Mouse (Mus musculus): ENCODE data around the gene Hist1h2ag. TPM values are rescaled to one million over a fixed set of nuclear protein-coding genes. Genes with fewer than 3 reads are reported as not detected.
A peak's percentile ranks its signal among the peaks of the same experiment; 100 is the strongest.
"Not testable (repeated sequence)": the region's sequence is repeated elsewhere in the genome, so short reads cannot be mapped to it uniquely, and the experiment has no call there.

The Hist1h2ag gene
- polyA plus RNA-seq, 1 experiment = 21.8 TPM

DNA sequence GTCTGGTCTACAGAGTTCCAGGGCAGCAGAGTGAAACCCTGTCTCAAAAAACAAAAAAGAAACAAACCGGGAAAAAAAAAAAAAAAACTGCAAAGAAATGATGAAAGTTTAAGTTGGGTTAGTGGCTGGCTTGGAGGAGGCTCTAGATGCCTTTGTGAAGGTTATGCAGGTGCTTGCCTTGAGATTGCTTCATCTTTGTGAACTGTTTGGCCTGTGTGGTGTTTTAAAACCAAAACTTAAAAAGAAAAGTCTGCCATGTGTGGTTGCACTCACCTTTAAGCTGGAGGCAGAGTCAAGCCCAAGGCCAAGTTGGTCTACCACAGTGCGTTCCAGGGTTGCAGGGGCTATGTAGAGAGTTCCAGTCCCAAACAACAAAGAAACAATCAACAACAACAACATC is 6.3 kb upstream of the Hist1h2ag start:
- no peaks in the 10 kb centered on the region for H3K36me3 ChIP-seq (ENCODE audit: control insufficient read depth)
- H3K4me3 ChIP-seq (replicated peaks) = no peak overlapping the region
- H3K9me3 ChIP-seq (ENCODE audit: control insufficient read depth, low read length) = no peaks in the 10 kb centered on the region
- TF ChIP-seq GATA1 (IDR thresholded peaks at IDR 0.05; ENCODE audit: low read length) (no peak), TAL1 (IDR thresholded peaks at IDR 0.05; ENCODE audit: low read length) (no peak)
- peaks cover 61% of the 10 kb centered on the region for H3K4me1 ChIP-seq (ENCODE audit: control insufficient read depth)
- 0 out of 2 replicates have a peak, but pooled peaks cover 2% of the 10 kb centered on the region for H3K27me3 ChIP-seq (ENCODE audit: control insufficient read depth)

DNA sequence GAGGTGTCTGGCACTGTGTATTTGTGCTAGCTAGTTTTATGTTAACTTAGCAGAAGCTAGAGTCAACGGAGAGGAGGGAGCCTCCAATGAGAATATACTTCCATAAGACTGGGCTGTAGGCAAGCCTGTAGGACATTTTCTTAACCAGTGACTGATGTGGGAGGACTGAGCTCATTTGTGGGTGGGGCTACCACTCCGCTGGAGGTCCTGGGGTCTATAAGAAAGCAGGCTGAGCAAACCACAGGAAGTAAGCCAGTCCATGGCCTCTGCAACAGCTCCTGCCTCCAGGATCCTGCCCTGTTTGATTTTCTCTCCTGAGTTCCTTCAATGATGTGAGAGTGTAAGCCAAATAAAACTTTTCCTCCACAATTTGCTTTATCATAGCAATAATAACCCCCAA is 2.6 kb upstream of the Hist1h2ag start:
- no peaks in the 10 kb centered on the region for H3K9me3 ChIP-seq (ENCODE audit: control insufficient read depth, low read length)
- H3K27me3 ChIP-seq (ENCODE audit: control insufficient read depth) = no peaks in the 10 kb centered on the region
- peaks cover 67% of the 10 kb centered on the region for H3K4me1 ChIP-seq (ENCODE audit: control insufficient read depth)
- TF ChIP-seq TAL1 (IDR thresholded peaks at IDR 0.05; ENCODE audit: low read length) = no peak
- TF ChIP-seq GATA1 (IDR thresholded peaks at IDR 0.05; ENCODE audit: low read length) = no peak
- peak overlapping the region; percentile 69 for H3K4me3 ChIP-seq (replicated peaks)
- H3K36me3 ChIP-seq (ENCODE audit: control insufficient read depth) = no peaks in the 10 kb centered on the region

DNA sequence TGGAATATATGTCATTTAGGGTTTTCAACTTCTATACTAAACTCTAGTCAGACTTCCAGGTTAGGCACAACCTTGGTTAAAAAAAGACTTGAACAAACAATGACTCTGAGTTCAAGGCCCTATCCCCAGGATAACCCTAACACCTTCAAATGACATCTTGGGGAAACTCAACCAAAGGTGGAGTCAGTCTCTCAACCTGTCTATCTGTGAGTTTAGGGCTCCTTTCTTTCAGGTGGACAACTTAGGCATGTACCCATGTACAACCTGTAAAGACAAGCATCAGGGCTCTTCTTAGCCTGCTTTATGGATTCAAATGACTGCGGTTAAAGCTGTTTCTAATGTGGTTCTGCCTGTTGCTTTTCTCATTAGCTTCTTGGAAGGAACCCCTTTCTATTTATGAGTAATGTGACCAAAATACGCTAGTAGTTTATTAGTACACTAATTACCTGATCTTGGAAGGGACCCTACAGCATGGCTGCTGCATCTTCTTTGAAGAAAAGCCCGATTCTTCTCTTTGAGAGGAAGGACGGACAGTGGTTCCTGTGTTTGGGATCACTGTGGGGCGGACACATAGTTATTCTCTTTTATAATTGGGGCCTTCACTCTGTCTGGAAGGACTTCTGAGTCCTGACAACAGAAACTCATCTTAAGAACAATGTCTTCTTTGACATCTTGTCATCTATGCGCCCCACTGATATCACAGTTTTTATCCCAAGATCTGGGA is 1.9 kb upstream of the Hist1h2ag start:
- Histone ChIP-seq H3K4me1 (ENCODE audit: control insufficient read depth) (peaks cover 67% of the 10 kb centered on the region), H3K4me3 (replicated peaks) (peak overlapping the region; percentile 69), H3K36me3 (ENCODE audit: control insufficient read depth) (no peaks in the 10 kb centered on the region), H3K9me3 (ENCODE audit: control insufficient read depth, low read length) (no peaks in the 10 kb centered on the region), H3K27me3 (ENCODE audit: control insufficient read depth) (no peaks in the 10 kb centered on the region)
- no peak for TF ChIP-seq TAL1 (IDR thresholded peaks at IDR 0.05; ENCODE audit: low read length)
- TF ChIP-seq GATA1 (IDR thresholded peaks at IDR 0.05; ENCODE audit: low read length) = no peak

DNA sequence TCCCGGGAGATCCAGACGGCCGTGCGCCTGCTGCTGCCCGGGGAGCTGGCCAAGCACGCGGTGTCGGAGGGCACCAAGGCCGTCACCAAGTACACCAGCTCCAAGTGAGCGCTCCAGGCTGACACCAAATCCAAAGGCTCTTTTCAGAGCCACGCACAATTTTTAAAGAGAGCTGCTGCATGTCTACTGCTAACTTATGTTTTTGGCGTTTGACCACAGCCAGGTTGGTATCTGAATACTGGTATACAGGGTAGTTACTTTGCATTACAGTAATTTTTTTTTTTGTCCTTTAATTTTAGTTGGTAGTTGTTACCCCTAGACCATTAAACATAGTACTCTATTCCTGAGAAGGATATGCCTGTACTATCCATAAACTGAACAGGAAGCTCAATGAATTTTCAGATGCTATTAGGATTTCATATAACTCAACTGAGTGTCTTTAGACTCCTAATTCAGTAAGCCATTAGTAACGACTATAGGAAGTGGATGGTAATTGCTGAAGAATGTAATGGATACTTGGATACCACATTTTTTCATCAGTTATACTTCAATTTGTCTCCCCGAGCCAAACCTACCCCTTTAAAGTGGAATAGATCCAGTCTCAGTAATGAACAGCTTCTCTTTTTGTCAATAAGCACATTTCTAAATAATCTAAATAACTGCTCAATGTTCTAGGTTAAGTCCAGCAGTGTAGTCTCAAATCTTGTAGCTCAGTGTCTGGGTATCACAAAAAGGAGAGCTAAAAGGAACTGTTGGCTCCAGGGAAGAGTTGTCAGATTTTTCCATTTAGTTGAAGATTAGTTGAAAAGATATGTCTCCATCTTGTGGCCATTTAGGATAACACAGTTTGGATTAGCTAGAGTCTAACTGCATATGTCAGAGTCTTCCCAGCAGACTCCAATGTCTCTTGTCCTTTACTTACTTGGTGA is 1.0 kb upstream of the Hist1h2ag start:
- H3K36me3 ChIP-seq (ENCODE audit: control insufficient read depth) = no peaks in the 10 kb centered on the region
- H3K9me3 ChIP-seq (ENCODE audit: control insufficient read depth, low read length) = no peaks in the 10 kb centered on the region
- no peaks in the 10 kb centered on the region for H3K27me3 ChIP-seq (ENCODE audit: control insufficient read depth)
- TF ChIP-seq TAL1 (IDR thresholded peaks at IDR 0.05; ENCODE audit: low read length) = no peak
- no peak for TF ChIP-seq GATA1 (IDR thresholded peaks at IDR 0.05; ENCODE audit: low read length)
- H3K4me1 ChIP-seq (ENCODE audit: control insufficient read depth) = peaks cover 68% of the 10 kb centered on the region
- peak overlapping the region; percentile 69 for H3K4me3 ChIP-seq (replicated peaks)

DNA sequence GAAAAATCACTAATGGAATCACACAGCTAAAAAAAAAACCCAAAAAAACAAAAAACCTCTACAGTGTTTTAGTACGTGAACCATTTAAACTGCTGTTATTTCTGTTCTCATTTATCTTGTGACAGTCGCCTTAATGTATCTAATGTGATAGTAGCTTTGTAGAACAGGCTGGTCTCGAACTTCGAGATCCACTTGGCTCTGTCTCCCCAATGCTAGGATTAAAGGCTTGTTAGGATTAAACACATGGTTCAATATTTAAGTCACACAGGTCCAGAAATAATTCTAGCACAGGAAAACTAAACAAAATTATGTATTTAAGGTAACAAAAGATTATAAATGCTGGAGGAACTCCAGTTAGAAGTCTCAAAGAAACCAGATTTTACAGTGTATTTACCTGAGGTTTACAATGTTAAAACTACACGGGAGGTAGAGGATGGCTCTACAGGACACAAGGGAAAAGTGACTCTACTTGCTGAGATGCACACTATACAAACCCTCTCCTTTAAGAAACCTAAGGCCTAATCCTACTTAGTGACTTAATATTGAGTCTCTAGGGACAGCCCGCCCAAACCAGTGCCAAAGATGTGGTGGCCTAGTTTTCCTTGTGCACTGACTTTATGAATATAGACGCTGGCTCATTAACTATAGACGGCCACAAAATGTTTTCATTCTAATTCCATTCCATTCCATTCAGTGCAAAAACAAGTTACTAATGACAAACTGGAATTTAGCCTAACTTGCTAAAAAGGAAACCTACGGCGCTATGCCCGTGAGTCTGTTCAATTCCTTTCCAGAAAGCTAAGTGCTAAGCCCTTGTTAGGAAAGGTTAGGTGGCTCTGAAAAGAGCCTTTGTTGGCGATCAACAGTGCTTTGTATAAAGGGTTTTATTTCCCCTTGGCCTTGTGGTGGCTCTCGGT is 835 bp downstream of the Hist1h2ag start:
- no peak for TF ChIP-seq TAL1 (IDR thresholded peaks at IDR 0.05; ENCODE audit: low read length)
- TF ChIP-seq GATA1 (IDR thresholded peaks at IDR 0.05; ENCODE audit: low read length) = no peak
- peaks cover 76% of the 10 kb centered on the region for H3K4me1 ChIP-seq (ENCODE audit: control insufficient read depth)
- no peaks in the 10 kb centered on the region for H3K36me3 ChIP-seq (ENCODE audit: control insufficient read depth)
- H3K9me3 ChIP-seq (ENCODE audit: control insufficient read depth, low read length) = no peaks in the 10 kb centered on the region
- no peaks in the 10 kb centered on the region for H3K27me3 ChIP-seq (ENCODE audit: control insufficient read depth)
- peak overlapping the region; percentile 78 for H3K4me3 ChIP-seq (replicated peaks)

DNA sequence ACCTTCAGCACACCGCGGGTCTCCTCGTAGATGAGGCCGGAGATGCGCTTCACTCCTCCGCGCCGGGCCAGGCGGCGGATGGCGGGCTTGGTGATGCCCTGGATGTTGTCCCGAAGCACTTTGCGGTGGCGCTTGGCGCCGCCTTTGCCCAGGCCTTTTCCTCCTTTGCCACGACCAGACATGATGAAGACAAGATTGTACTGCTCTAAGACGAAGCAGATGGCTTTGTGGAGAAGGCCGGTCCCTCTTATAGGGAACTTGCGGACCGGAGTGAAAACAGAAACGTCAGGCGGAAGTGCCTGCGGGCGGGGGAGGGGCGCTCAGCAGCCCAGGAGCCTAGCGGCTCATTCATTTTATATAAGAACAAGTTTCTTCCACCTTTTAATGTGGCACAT is 1.6 kb downstream of the Hist1h2ag start, which contains the start of gene Hist1h4i:
TSS of gene Hist1h4i (minus strand) at position 221 of the 395 bp plus-strand sequence.
- Histone ChIP-seq H3K4me3 (replicated peaks) (peak within 1 kb of the TSS; percentile 78), H3K4me1 (ENCODE audit: control insufficient read depth) (peaks cover 81% of the 10 kb centered on the region)
- H3K36me3 ChIP-seq (ENCODE audit: control insufficient read depth); H3K9me3 ChIP-seq (ENCODE audit: control insufficient read depth, low read length); H3K27me3 ChIP-seq (ENCODE audit: control insufficient read depth): not testable (repeated sequence)

DNA sequence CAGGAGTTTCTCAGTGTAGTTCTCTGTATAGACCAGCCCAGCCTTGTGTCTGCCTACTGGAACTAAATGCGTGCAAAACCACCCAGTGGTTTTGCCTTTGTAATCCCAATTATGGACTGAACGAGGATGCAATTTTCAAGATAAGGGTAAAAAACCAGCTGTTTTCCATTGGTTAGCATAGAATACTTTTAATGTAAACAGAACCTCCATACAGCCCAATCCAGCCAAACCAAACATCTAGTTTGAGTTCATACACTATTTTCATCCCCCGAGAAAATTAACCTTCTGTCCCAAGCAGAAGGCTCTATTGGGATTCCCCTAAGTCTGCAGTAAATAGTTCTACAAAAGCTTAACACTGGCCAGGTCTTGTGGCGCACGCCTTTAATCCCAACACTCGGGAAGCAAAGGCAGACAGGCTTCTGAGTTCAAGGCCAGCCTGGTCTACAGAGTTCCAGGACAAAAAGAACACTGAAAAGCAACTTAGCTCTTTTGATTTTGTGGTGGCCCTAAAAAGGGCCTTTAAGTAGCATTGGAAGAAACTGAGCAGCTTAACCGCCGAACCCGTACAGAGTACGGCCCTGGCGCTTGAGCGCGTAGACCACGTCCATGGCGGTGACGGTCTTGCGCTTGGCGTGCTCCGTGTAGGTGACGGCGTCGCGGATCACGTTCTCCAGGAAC is 2.1 kb downstream of the Hist1h2ag start:
- peak overlapping the region; percentile 78 for H3K4me3 ChIP-seq (replicated peaks)
- peaks cover 77% of the 10 kb centered on the region for H3K4me1 ChIP-seq (ENCODE audit: control insufficient read depth)
- TF ChIP-seq TAL1 (IDR thresholded peaks at IDR 0.05; ENCODE audit: low read length) (no peak), GATA1 (IDR thresholded peaks at IDR 0.05; ENCODE audit: low read length) (no peak)
- H3K36me3 ChIP-seq (ENCODE audit: control insufficient read depth) = no peaks in the 10 kb centered on the region
- H3K9me3 ChIP-seq (ENCODE audit: control insufficient read depth, low read length) = no peaks in the 10 kb centered on the region
- H3K27me3 ChIP-seq (ENCODE audit: control insufficient read depth) = no peaks in the 10 kb centered on the region

DNA sequence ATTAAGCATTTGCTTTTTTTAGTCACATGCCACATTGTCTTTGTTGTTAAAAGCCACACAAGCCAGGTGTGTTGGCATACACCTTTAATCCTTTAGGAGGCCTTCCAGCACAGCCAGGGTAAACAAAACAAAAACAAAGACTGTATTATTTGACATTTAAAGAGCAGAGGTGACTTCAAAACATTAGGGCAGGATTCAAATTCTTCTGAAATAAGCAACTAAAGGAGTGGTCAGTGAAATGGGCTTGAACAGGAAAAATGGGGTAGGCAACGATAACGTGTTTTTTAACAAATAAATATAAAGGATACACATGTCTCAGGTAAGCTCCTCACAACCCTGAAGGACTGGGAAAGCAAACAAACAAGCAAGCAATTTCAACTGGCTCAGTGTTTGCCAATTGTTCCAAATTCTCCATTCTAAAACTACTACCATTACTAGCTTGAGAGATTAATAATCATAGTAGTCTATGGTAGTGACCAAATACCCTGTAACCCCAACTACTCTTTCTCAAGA is 2.7 kb downstream of the Hist1h2ag start:
- Histone ChIP-seq H3K36me3 (ENCODE audit: control insufficient read depth) (no peaks in the 10 kb centered on the region), H3K9me3 (ENCODE audit: control insufficient read depth, low read length) (no peaks in the 10 kb centered on the region), H3K4me1 (ENCODE audit: control insufficient read depth) (peaks cover 71% of the 10 kb centered on the region), H3K27me3 (ENCODE audit: control insufficient read depth) (no peaks in the 10 kb centered on the region), H3K4me3 (replicated peaks) (peak overlapping the region; percentile 78)
- TF ChIP-seq TAL1 (IDR thresholded peaks at IDR 0.05; ENCODE audit: low read length) (no peak), GATA1 (IDR thresholded peaks at IDR 0.05; ENCODE audit: low read length) (no peak)
